Mouse (Mus musculus): ENCODE results near the gene Ap2a2. TPM values are rescaled to one million over a fixed set of nuclear protein-coding genes. Genes with fewer than 3 reads are reported as not detected.
A peak's percentile ranks its signal among the peaks of the same experiment; 100 is the strongest.

Gene Ap2a2
- total RNA-seq, 1 experiment = 103 TPM

DNA sequence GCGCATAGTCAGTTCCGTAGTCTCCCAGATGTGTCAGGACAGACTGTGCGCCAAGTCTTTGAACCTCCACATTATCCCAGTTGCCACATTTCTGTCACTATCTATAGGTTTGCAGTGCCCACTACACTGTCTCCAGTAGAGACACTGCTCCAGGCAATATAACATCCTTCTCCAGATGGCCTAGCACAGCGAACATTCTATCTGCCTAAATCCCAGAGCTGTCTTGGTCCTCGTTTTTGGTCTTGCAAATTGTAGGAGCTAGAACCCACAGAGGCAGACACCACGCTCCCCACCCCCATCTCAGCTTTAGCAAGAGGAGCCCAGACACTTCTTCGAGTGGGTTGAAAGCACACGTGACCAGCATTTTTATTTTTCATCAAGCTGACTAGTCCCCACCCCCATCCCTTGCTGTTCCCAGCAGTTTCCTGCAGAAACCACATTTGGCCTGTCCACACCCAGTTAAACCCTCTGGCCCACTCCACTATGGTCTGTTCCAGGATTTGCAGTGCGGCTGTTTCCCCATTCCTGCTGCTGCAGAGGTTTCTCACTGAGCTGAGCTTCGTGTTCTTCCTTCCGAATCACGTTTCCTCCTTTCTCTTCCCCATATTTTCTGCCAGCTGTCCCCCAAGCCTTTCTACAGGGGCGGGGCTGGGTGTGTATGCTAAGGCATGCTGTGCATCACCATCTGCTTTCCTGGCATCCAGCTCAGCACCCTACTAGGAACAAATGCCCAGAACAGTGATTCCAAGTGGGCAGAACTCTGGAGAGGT lies 21.5 kb upstream of the Ap2a2 start:
- DNase-seq (ENCODE audit: low read depth, low spot score) = no peak
- Histone ChIP-seq H3K27ac (ENCODE audit: insufficient read depth, low read depth, low read length, poor library complexity, severe bottlenecking) (no peak overlapping the region), H3K9me3 (ENCODE audit: control insufficient read depth, insufficient read depth, low read depth, low read length) (no peaks in the 10 kb centered on the region), H3K36me3 (ENCODE audit: control insufficient read depth, insufficient read depth, low read length, poor library complexity, severe bottlenecking) (no peaks in the 10 kb centered on the region), H3K4me3 (ENCODE audit: insufficient read depth in 1 of 2, low read depth in 1 of 2, low read length in 2 of 2, poor library complexity in 1 of 2, severe bottlenecking in 1 of 2) (peak overlapping the region; percentile 90 to 95), H3K4me1 (ENCODE audit: control insufficient read depth in 2 of 2, insufficient read depth in 2 of 2, low read length in 2 of 2, poor library complexity in 1 of 2) (peaks cover 0 to 3% of the 10 kb centered on the region in 2 experiments; a peak in 1 of 4 replicates), H3K9ac (ENCODE audit: insufficient read depth, low read depth, low read length, poor library complexity, severe bottlenecking) (peak overlapping the region; percentile 70)
- in situ Hi-C loops (cut with MboI; ENCODE audit: low sequenced_read_pairs in 2 of 2, unreplicated experiment in 2 of 2) = no loop called here
- TF ChIP-seq ZNF384 (IDR thresholded peaks at IDR 0.05; ENCODE audit: low read depth, low read length) (no peak), CHD2 (IDR thresholded peaks at IDR 0.05; ENCODE audit: low read depth, low read length) (no peak), ZC3H11A (IDR thresholded peaks at IDR 0.05; ENCODE audit: borderline replicate concordance, low read depth, low read length) (no peak), MAFK (IDR thresholded peaks at IDR 0.05; ENCODE audit: insufficient read depth, low read depth, low read length) (no peak), HCFC1 (IDR thresholded peaks at IDR 0.05; ENCODE audit: borderline replicate concordance, insufficient read depth, low read length) (no peak)

DNA sequence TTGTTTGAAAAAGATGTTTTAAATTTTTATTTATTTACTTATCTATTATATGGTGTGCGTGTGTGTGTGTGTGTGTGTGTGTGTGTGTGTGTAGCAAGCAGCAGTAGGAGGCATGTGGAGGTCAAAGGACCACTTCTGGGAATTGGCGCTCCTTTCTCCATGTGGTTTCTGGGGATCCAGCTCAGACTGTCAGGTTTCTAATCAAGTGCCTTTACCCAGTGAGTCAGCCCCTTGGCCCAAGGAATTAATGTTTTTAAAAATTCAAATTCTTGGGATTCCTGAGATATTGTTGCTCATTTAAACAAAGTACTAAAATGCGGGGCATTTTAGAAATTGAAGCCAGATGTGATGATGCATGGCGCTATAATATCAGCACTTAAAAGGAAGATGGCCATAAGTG lies 20.3 kb upstream of the Ap2a2 start:
- in situ Hi-C loops (cut with MboI; ENCODE audit: low sequenced_read_pairs in 2 of 2, unreplicated experiment in 2 of 2) = no loop called here
- H3K27ac ChIP-seq (ENCODE audit: insufficient read depth, low read depth, low read length, poor library complexity, severe bottlenecking) = no peak overlapping the region
- peaks cover 0 to 3% of the 10 kb centered on the region in 2 experiments; a peak in 1 of 4 replicates for H3K4me1 ChIP-seq (ENCODE audit: control insufficient read depth in 2 of 2, insufficient read depth in 2 of 2, low read length in 2 of 2, poor library complexity in 1 of 2)
- no peaks in the 10 kb centered on the region for H3K36me3 ChIP-seq (ENCODE audit: control insufficient read depth, insufficient read depth, low read length, poor library complexity, severe bottlenecking)
- H3K9me3 ChIP-seq (ENCODE audit: control insufficient read depth, insufficient read depth, low read depth, low read length) = no peaks in the 10 kb centered on the region
- no peak overlapping the region for H3K9ac ChIP-seq (ENCODE audit: insufficient read depth, low read depth, low read length, poor library complexity, severe bottlenecking)
- DNase-seq (ENCODE audit: low read depth, low spot score) = no peak
- TF ChIP-seq ZNF384 (IDR thresholded peaks at IDR 0.05; ENCODE audit: low read depth, low read length) (no peak), ZC3H11A (IDR thresholded peaks at IDR 0.05; ENCODE audit: borderline replicate concordance, low read depth, low read length) (no peak), MAFK (IDR thresholded peaks at IDR 0.05; ENCODE audit: insufficient read depth, low read depth, low read length) (no peak), HCFC1 (IDR thresholded peaks at IDR 0.05; ENCODE audit: borderline replicate concordance, insufficient read depth, low read length) (no peak), CHD2 (IDR thresholded peaks at IDR 0.05; ENCODE audit: low read depth, low read length) (no peak)
- no peak overlapping the region for H3K4me3 ChIP-seq (ENCODE audit: insufficient read depth in 1 of 2, low read depth in 1 of 2, low read length in 2 of 2, poor library complexity in 1 of 2, severe bottlenecking in 1 of 2)

DNA sequence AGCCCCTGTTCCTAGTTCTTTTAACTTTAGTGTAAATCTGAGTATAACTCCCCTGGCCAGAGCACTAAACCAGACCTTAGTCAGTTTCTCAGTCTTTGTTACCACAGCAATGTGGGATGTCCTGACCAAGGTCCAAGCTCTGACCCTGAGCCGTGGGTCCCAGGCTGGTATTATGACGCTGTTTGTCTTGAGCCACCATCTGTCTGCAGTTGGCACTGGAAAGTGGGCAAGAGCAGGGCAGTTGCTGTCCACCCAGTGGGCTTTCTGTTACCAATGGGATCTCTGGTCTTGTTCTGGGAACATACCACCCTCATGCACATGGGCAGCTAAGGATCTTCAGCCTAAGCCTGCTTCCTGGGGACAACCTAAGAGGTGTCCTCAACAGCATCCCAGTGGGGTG lies 19.4 kb upstream of the Ap2a2 start:
- in situ Hi-C loops (cut with MboI; ENCODE audit: low sequenced_read_pairs in 2 of 2, unreplicated experiment in 2 of 2) = no loop called here
- TF ChIP-seq MAFK (IDR thresholded peaks at IDR 0.05; ENCODE audit: insufficient read depth, low read depth, low read length) (no peak), CHD2 (IDR thresholded peaks at IDR 0.05; ENCODE audit: low read depth, low read length) (no peak), ZNF384 (IDR thresholded peaks at IDR 0.05; ENCODE audit: low read depth, low read length) (no peak), HCFC1 (IDR thresholded peaks at IDR 0.05; ENCODE audit: borderline replicate concordance, insufficient read depth, low read length) (no peak), ZC3H11A (IDR thresholded peaks at IDR 0.05; ENCODE audit: borderline replicate concordance, low read depth, low read length) (no peak)
- no peaks in the 10 kb centered on the region for H3K9me3 ChIP-seq (ENCODE audit: control insufficient read depth, insufficient read depth, low read depth, low read length)
- H3K4me3 ChIP-seq (ENCODE audit: insufficient read depth in 1 of 2, low read depth in 1 of 2, low read length in 2 of 2, poor library complexity in 1 of 2, severe bottlenecking in 1 of 2) = no peak overlapping the region
- peaks cover 0 to 3% of the 10 kb centered on the region in 2 experiments; a peak in 1 of 4 replicates for H3K4me1 ChIP-seq (ENCODE audit: control insufficient read depth in 2 of 2, insufficient read depth in 2 of 2, low read length in 2 of 2, poor library complexity in 1 of 2)
- H3K36me3 ChIP-seq (ENCODE audit: control insufficient read depth, insufficient read depth, low read length, poor library complexity, severe bottlenecking) = no peaks in the 10 kb centered on the region
- DNase-seq (ENCODE audit: low read depth, low spot score) = no peak
- no peak overlapping the region for H3K27ac ChIP-seq (ENCODE audit: insufficient read depth, low read depth, low read length, poor library complexity, severe bottlenecking)
- no peak overlapping the region for H3K9ac ChIP-seq (ENCODE audit: insufficient read depth, low read depth, low read length, poor library complexity, severe bottlenecking)

DNA sequence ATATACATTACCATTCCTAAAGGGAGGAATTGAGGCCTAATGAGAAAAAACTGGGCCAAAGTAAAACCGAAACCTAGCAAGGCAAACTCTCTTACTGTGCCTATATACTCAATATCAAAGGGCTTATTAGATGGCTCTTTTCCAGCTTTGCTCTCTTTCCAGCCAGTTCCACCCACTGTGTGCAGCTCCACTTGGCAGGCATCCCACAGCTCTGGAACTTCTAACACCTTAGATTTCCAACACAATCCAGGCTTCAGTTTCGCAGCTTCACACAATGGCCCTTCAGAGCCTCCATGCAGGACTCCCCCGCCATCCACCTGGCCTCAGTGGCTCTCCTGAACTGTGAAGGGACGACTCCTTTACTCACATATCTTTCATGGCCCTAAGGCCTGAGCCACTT lies 17.3 kb upstream of the Ap2a2 start:
- peaks cover 0 to 3% of the 10 kb centered on the region in 2 experiments; a peak in 1 of 4 replicates for H3K4me1 ChIP-seq (ENCODE audit: control insufficient read depth in 2 of 2, insufficient read depth in 2 of 2, low read length in 2 of 2, poor library complexity in 1 of 2)
- no peak overlapping the region for H3K27ac ChIP-seq (ENCODE audit: insufficient read depth, low read depth, low read length, poor library complexity, severe bottlenecking)
- in situ Hi-C loops (cut with MboI; ENCODE audit: low sequenced_read_pairs in 2 of 2, unreplicated experiment in 2 of 2) = no loop called here
- H3K4me3 ChIP-seq (ENCODE audit: insufficient read depth in 1 of 2, low read depth in 1 of 2, low read length in 2 of 2, poor library complexity in 1 of 2, severe bottlenecking in 1 of 2) = no peak overlapping the region
- H3K9me3 ChIP-seq (ENCODE audit: control insufficient read depth, insufficient read depth, low read depth, low read length) = no peaks in the 10 kb centered on the region
- DNase-seq (ENCODE audit: low read depth, low spot score) = no peak
- no peaks in the 10 kb centered on the region for H3K36me3 ChIP-seq (ENCODE audit: control insufficient read depth, insufficient read depth, low read length, poor library complexity, severe bottlenecking)
- no peak overlapping the region for H3K9ac ChIP-seq (ENCODE audit: insufficient read depth, low read depth, low read length, poor library complexity, severe bottlenecking)
- no peak for TF ChIP-seq HCFC1 (IDR thresholded peaks at IDR 0.05; ENCODE audit: borderline replicate concordance, insufficient read depth, low read length)
- no peak for TF ChIP-seq ZC3H11A (IDR thresholded peaks at IDR 0.05; ENCODE audit: borderline replicate concordance, low read depth, low read length)
- no peak for TF ChIP-seq MAFK (IDR thresholded peaks at IDR 0.05; ENCODE audit: insufficient read depth, low read depth, low read length)
- no peak for TF ChIP-seq ZNF384 (IDR thresholded peaks at IDR 0.05; ENCODE audit: low read depth, low read length)
- TF ChIP-seq CHD2 (IDR thresholded peaks at IDR 0.05; ENCODE audit: low read depth, low read length) = no peak

Measured in ES-E14 (cell line).